Mouse (Mus musculus): ENCODE measurements around the gene Immp2l.
"Not testable (repeated sequence)": the region's sequence is repeated elsewhere in the genome, so short reads cannot be mapped to it uniquely, and the experiment has no call there.

The Immp2l gene

DNA sequence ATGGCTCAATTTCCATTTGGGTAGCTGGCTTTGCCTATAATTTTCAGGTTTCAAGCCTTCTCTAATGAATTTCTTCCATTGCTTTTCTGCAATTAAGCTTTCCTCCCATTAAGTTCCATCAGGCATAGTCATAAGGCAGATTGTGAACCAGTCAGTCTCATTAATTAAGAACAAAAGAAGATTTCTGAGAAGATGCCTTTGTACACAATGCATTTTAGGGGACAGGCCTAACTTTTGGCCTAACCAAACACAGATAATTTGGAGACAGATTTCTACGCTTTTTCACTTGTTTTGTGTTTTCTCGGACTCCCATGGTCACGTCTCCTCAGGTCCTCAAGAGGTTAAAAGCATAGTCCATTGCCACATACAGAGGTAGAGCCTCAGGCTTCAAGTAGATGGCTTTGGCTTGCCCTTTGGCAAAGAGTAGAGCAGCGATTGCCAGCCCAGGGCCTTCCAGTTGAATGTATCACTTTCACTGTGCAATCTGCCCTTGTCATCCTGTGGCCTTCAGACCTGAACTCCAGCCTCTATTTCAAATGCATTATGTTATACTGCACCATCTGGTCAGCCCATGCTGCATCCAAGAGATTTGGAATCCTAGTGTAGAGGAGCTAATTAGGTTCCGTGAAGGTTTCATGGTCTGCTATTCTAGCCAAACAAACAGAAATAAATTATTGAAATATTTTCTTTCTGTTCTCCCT lies 750.9 kb downstream of the Immp2l start:
- no peak for DNase-seq (ENCODE audit: extremely low read depth, insufficient read length, low spot score)

DNA sequence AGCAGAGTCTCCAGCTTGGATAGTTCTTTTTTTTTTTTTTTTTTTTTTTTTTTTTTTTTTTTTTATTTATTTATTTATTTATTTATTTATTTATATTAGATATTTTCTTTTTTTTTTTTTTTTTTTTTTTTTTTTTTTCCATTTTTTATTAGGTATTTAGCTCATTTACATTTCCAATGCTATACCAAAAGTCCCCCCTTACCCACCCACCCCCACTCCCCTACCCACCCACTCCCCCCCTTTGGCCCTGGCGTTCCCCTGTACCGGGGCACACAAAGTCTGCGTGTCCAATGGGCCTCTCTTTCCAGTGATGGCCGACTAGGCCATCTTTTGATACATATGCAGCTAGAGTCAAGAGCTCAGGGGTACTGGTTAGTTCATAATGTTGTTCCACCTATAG lies 753.9 kb downstream of the Immp2l start:
- not testable (repeated sequence) for DNase-seq (ENCODE audit: extremely low read depth, insufficient read length, low spot score)

DNA sequence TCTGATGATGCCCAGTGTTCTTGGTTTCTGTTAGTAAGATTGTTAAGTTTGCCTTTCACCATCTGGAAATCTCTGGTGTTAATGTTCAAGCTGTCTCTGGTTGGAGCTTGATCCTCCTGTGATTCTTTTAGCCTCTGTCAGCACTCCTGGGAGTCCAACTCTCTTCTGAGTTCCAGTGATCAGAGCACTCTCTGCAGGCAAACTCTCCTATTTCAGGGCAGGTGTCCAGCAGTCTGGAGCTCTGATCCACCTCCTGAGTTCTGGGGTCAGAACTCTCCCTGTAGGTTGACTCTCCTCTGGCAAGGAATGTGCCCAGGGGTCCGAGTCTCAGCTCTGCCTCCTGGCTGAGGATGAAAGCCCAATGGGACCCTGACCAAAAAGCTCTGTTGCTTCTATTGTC lies 769.8 kb downstream of the Immp2l start:
- not testable (repeated sequence) for DNase-seq (ENCODE audit: extremely low read depth, insufficient read length, low spot score)

DNA sequence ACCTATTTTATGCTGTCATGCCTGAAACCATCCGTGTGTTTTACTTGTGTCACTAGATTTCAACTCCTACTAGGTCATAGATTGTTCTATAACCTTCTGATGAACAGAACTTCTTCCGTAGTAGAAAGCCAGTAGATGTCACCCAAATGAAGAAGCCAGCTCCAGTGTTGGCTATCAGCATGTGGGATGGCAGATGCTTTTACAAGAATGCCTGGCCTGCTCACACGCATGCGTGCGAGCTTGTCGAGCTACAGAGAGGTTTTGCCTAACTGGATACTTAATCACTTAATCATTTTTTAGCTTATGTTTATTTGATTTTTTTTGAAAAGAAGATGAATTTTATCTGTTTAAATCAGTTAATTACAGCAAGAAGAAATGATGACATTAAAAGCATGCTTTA lies 805.6 kb downstream of the Immp2l start:
- no peak for DNase-seq (ENCODE audit: extremely low read depth, insufficient read length, low spot score)

DNA sequence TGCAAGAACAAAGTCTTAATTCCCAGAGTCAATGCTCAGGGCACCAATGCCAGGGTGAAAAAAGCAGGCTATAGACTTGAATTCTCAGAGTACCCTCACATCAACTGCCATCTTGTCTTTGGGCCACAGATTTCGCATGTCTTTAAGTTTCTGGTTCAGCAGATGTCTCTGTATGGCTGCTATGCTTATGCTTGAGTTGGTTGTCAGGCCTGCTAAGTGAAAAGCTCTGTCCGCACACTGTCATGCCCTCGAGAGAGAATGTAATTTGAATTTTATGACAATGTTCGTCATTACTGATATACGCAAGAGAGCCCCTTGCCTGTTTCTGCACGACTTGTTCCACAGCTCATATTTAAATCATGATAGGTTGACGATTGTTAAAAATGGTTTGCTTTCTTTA lies 807.8 kb downstream of the Immp2l start:
- DNase-seq (ENCODE audit: extremely low read depth, insufficient read length, low spot score): no peak

DNA sequence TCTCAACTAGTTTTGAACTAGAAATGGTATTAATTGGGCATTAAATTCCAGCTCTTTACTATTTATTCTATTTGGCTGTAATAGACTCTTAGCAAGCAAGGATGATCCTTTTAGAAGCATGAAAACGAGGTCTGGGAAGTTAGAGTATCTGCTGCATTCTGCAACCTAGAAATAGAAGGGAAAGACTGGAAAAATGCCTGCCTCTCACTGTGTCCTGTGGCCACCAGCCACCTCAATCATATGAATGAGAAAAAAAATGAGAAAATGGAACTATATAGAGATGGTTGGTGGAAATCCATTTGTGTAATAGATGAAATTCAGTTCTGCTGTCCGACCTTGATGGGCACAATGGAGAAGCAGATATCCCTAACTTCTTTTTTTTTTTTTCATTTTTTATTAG lies 810.8 kb downstream of the Immp2l start:
- DNase-seq (ENCODE audit: extremely low read depth, insufficient read length, low spot score): no peak

DNA sequence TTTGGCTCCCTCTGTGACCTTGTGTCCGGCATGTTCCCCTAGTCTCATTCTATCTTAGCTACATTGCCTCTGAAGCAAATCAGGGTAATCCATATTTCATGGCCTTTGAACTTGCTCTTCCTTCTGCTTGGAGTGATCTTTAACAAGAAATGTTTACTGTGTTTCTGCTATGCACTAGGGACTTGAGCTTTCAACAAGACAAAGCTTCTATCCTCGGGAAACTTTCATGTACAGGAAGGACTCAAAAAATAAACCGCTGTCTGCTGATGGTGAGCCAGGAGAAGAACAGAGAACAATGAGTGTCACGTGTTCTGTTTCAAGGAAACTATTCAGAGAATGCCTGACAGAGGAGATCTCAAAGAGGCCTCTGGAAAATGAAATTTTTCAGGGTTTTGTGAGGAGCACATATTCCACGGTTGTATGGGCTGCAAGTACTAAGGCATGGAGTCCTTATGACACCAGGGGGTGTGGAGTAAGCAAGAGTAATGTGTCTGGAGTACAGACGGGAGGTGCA lies 814.5 kb downstream of the Immp2l start:
- no peak for DNase-seq (ENCODE audit: extremely low read depth, insufficient read length, low spot score)

DNA sequence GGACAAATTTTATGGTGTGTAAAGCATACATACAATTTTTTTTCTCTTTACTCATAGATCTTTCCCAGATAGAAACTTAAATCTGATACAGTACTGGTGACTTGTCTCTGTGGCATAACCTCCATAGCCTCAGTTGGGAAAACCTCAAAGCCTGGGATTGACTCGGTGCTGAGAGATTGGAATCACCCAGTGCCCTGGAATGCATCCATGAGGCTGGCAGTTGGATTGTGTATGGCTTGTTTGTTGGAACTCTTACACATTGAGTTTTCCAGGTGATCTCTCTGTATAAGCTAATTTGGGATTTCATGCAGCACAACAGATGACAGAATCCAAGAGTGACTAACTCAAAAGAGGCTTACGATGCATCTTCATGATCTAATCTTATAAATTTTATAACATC lies 815.4 kb downstream of the Immp2l start:
- no peak for DNase-seq (ENCODE audit: extremely low read depth, insufficient read length, low spot score)

DNA sequence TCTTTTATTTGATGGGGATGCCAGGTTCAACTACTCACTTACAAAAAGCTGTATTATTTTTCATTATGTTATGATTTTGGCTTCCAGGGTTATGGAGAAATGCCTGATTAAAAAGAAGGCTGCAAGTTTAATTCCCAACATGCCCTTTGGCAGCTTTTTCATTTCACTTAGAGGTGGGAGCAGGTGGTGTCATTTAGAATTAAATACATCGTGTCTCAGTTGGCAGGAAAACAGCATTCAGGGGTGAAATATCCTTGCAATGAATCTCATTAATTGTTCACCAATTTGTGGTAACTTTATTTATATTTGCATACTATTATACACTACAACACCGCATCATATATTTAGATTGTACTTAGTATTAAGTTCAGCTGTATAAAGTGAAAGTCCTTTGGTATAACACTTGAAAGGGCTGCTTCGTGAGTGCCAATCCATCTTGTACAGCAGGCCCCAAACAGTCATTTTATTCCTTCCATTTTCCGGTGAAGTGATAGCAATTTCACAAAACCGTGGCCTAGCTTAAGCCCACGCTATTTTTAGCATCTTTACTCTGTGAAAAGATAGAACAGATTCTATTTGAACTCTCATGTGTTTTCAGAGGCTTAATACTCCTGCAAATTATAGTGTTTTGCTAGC lies 818.9 kb downstream of the Immp2l start:
- DNase-seq (ENCODE audit: extremely low read depth, insufficient read length, low spot score): no peak

DNA sequence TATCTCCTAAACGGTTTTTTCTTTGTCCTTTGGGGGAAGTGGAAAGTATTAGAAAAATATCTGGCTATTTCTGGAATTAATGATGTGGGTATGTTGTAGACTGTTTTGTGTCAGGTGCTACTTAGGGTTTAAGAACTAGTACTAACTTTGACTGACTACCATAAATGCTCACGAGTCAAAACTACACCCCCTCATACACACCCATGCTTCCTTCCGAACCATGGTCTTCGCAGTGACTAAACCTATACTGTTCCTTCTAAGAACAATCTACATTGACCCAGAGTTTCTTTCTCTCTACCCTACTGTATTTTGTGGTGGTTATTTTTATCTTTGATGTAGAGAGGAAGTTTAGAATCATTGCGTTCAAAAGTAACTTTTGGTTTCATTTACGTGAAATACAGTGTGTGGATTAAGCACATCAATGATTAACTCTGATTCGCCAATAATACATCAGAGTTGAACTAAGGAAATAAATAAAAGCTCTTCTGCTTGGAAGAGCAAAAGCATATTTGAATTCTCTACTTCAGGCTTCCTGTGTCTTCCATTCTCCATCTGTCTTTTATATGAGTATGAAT lies 828.1 kb downstream of the Immp2l start:
- DNase-seq (ENCODE audit: extremely low read depth, insufficient read length, low spot score): no peak

DNA sequence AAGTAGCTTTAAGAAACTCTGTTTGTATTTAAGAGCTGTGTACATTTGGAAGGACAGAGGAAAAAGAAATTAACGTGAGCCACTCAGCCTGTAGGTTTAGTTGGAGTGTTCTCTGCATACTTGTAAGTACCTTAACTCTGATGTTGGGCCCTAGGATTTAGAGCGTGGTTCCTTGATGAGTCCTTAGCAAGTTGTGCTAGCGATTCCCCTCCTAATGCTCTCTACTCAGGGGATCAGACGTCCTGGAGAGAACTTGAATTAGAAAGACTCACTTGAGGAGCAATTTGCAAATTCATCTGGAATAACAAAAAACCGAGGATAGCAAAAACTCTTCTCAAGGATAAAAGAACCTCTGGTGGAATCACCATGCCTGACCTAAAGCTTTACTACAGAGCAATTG lies 835.8 kb downstream of the Immp2l start:
- DNase-seq (ENCODE audit: extremely low read depth, insufficient read length, low spot score): not testable (repeated sequence)

DNA sequence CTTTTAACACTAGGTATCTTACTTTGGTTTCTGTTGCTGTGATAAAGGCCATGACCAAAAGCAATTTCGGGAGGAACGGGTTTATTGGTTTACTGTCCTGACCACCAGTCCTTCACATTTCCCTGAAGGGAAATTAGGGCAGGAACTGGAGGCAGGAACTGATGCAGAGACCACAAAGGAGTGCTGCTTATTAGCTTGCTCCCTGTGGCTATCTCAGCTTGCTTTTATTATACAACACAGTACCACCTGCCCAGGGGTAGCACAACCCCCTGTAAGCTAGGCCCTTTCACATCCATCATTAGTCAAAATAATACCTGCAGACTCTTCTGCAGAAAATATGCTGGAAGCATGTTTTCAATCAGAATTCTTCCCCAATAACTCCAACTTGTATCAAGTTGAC lies 844.4 kb downstream of the Immp2l start:
- DNase-seq (ENCODE audit: extremely low read depth, insufficient read length, low spot score): no peak

DNA sequence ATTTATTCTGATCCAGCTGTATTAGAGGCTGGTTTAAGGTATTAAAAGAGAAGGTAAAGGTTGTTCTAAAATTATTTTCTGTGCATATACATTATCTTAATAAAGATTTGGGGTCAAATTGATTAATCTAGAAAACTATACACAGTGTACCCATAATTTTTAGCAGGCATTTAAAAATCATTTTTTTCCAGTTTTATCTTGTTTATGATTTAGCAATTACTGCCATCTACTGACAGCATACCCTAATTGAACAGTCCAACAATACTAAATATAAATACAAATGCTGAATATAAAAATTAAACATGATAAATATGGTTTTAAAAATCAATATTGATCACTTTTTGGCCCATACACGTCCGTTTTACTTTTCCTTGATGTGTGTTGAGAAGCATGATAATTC lies 850.1 kb downstream of the Immp2l start:
- DNase-seq (ENCODE audit: extremely low read depth, insufficient read length, low spot score): no peak

DNA sequence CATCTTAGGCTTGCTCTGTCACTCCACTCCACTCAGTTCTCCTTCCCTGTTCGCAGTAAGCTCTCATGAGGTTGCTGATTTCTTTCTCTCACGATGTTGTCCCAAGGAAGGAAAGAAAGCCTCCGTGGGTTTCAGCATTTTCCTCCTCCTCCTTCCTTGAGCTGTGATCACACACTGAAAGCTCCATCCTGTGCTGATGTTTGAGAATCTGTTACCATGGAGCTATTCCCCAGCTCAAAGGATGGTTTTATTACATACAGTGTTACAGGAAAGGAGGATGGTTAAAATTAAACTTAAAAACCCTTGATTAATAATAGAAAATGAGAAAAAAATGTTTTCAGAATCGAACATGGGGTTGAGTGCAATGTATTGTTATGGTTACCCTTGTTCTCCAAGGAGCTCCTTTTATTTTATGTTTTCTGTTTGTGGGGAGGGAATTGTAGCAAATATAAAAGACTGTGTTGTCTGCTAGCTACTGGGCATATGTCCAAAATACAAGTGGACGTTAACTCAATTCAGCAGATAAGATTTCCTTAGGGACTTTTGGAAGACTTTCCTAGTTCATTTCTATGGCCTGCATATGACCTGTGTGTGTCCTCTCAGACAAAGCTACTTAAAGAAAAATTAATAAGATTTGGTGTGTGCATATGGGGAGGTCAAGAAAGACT lies 853.5 kb downstream of the Immp2l start:
- no peak for DNase-seq (ENCODE audit: extremely low read depth, insufficient read length, low spot score)

DNA sequence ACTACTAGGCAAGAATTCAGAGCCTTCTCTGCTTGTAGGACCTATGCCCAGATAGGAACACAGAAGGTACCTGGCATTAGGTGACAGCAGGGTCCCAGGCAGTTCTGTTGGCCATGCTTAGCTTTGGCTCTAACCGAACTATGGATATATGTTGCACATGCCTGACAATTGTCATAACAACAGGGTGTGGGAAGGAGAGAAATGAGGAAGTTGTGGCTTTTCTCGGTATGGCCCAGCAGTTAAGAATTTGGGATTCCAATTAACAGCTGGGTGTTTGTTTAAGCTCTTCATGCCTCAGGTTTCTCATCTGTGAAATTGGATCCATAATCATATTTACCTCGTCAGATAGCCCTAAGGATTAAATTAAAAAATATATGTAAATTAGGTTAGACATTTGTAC lies 854.6 kb downstream of the Immp2l start:
- no peak for DNase-seq (ENCODE audit: extremely low read depth, insufficient read length, low spot score)

DNA sequence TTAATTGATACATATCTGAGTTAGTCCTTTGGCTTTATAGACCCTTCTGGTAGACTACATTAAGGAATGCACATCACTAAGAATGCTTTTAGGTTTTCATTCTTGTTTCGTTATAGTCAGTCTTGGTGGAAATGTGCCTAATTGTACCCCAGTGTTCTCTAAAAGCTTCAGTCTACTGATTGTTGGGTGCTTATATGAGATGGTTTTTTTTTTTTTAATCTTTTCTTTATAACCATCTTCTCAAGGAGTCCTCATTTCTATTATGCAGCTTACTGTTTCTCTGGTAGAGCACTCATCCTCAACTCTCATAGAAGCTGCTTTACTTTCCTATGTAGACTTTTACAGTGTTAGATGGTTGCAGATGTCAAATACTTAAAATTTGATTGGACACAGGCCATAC lies 855.1 kb downstream of the Immp2l start:
- DNase-seq (ENCODE audit: extremely low read depth, insufficient read length, low spot score): no peak

DNA sequence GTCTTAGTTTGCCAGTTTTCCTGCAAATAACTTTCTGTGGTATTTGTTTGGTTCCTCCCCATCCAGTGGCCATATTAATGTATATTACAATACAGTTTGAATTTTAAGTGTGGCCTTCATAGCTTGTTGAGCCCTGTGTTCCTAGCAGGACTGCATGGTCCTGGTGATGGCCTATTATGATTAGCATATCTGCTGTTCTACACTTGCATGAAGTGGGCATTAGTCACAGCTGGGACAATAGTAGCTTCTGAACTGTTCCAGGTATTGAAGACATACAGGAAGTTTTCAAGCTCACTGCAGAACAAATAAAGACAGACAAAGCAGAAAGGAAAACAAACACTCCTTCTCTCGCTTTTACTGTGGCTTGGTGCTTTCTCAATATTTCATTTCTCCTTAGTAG lies 855.5 kb downstream of the Immp2l start:
- no peak for DNase-seq (ENCODE audit: extremely low read depth, insufficient read length, low spot score)

DNA sequence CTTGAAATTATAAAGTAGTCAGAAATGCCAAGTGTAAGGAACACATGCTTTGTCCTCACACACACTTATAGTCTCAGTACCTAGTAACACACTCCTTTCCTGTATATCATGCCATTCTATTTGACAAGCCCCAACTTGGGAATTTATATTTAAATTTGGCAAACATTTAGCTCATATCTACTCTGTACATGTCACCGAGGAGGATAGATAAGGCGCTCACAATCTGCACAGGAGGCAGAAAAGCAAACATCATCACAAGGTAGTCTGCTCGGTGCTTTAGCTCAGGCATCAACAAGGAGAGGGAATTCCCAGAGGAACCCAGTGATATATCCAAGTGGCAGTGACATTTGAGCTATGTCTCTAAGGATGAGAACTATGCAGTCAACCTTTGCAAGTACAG lies 856.9 kb downstream of the Immp2l start:
- DNase-seq (ENCODE audit: extremely low read depth, insufficient read length, low spot score): no peak

DNA sequence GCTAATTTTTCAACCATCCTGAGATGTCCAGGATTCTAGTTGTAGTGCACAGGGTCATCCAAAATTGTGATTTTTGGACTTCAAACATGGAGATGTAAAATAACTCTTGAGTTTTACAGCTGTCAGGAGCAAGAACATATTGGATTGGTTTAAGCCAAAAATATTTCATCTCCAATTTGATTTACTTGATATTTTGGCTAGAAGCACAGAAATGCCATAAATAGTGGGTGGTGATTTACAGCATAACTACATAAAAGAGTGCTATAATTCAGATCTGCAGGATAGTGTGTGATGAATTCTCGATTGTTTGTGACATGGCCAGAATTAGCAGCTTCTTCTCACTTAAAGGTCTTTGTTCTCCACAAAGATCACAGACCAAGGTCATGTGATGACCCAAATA lies 884.1 kb downstream of the Immp2l start:
- DNase-seq (ENCODE audit: extremely low read depth, insufficient read length, low spot score): no peak

DNA sequence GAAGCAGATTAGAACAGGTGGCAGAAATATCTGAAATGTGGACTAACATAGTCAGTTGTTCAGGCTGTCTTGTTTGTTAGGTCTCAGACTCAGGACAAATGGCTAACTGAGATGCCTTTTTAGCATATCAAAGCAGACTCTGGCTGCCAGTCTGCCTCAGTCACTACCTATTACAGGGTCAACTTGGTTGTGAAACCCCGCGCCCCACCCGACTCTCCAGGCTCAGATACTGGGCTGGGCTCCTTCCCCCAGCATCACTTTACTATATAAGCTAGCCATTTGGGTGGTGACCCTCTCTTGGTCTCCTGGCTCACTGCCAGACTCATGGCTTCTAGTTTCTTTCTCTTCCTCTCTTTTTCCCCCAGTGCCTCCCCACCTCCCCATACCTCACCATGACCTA lies 887.7 kb downstream of the Immp2l start:
- DNase-seq (ENCODE audit: extremely low read depth, insufficient read length, low spot score): no peak

DNA sequence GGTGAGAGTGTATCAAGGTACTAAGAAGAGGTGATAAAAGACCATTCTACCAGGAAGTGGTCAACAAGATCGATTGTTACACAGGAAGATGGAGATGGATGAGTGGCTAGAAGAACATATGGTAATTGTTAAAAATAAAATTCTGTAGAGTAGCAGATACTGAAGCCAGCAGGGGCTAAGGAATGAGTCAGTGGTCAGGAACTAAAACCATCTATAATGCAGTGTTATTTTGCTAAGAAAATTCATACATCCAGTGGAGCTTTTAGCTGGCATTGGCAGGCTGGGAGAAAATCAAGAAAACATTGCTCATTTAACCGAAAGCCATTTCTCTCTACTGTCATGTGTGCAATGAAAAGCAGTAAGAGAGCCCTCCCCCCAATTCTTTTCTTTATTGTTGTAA lies 913.9 kb downstream of the Immp2l start:
- no peak for DNase-seq (ENCODE audit: extremely low read depth, insufficient read length, low spot score)

DNA sequence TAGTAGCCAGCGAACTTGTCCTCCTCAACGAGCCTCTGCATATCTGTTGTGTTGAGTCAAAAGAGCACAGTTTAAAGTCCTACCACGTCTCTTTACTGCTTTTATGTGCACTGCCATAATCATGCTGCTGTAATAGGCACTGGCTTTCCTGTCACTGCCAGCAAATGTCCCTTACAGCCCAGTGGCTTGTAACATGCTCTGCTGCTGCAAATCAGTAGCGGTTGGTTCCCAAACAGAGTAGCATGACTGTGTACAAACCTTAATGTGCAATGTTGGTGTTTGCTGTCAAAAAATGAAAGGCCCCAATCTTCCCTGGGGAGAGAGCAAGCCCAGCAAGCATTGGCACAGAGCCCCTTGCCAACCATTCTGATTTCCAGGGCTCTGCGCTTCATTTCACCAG lies 918.0 kb downstream of the Immp2l start:
- DNase-seq (ENCODE audit: extremely low read depth, insufficient read length, low spot score): no peak

Measured in 3134 (cell line).